Mouse (Mus musculus): ENCODE measurements at regions not wholly inside any gene's neighbourhood (a gene's known extent, or its start where the extent isn't known, plus 50 kb on each side); places are given as distances from the start of the nearest gene placed in this dataset.

GRCm38 (mm10) chr12:14088960-14089359 is 62.9 kb downstream of the Fam84a start:
- DNase-seq: no peak

GRCm38 (mm10) chr12:14082771-14083170 is 69.1 kb downstream of the Fam84a start:
- DNase-seq: no peak

GRCm38 (mm10) chr12:14079892-14080291 is 72.0 kb downstream of the Fam84a start:
- no peak for DNase-seq

DNA sequence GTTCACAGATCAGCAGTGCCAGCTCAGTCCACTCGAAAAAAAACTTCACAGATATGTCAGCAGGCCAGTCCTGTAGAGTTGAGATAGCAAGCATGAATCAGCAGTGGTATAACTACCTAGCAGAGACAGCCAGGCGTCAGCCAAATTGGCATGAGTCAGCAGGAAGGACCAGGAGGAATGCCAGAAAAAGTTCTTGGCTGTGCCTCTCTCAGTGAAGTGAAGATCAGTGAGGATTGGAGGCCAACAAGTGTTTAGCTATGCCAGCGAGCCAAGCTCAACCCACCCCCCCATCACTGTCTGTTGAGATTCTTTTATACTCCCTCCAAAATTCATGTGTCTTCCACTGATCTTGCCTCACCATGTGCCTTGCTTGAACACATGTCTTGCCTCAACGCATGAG is 82.8 kb downstream of the Fam84a start:
- DNase-seq: peak; percentile 5

DNA sequence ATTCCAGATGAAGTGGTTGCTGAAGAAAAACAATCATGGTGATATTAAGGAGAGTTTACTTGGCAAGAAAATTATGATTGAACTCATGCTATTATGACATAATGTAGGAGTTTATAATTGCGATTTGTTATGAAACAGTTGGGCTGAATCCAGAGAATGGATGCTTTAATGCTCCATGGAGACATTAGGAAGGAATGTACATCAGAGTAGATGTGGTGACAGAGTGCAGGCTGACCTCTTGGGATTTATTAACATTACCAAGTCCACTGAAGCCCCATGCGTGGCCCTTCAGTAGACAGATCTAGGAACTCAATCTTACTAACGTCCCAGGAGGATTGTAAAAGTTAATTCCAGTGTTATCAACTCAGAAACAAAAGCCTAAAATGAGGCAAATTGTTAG is 86.5 kb downstream of the Fam84a start:
- no peak for DNase-seq

DNA sequence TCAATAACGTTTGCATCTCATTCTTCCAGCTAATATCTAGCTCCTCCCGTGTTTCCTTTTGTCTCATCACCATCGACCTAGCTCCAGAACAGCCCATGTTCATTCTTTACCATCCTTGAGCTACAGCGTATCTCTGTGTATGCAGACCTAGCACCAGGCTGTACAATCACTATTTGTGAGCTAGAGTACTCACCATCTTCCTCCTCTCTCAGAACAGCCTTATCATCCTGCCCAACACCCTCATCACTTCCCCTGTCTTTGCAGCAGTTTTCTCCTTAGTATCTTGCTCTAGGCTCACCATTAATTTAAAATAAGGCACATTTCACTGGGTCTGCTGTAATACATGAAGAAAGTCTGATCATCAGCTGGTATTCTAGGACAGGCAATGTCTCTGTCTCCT is 88.6 kb downstream of the Fam84a start:
- no peak for DNase-seq

GRCm38 (mm10) chr12:14056116-14056515 is 95.7 kb downstream of the Fam84a start:
- no peak for DNase-seq

- DNase-seq: no peak
Observed at GRCm38 (mm10) chr12:14032363-14032762, 119.5 kb downstream of the Fam84a start.

DNA sequence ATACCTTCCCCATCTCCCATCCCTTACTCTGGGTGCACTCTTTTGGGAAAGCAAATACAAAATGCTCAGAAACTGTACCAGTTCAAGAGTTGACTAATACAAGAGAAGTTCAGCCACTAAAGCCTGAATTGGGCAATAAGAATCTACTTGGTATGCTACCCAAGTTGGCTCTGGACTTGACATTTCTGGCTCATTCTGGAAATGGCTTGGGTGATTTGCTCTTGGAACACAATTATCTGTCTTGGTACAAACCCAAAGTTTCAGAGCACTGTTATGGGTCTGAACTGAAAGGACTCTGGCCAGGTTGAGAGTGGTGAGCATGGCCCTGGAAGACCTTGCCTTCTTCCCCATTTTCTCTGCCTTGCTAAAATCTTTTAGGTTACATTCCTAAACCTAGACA is 136.6 kb downstream of the Fam84a start:
- no peak for DNase-seq

- no peak for DNase-seq
Observed at GRCm38 (mm10) chr12:14005991-14006390, 145.9 kb downstream of the Fam84a start.

GRCm38 (mm10) chr12:14001672-14002071 is 150.2 kb downstream of the Fam84a start:
- no peak for DNase-seq

- DNase-seq: no peak
Observed at GRCm38 (mm10) chr12:13984396-13984776, 167.5 kb downstream of the Fam84a start.

DNA sequence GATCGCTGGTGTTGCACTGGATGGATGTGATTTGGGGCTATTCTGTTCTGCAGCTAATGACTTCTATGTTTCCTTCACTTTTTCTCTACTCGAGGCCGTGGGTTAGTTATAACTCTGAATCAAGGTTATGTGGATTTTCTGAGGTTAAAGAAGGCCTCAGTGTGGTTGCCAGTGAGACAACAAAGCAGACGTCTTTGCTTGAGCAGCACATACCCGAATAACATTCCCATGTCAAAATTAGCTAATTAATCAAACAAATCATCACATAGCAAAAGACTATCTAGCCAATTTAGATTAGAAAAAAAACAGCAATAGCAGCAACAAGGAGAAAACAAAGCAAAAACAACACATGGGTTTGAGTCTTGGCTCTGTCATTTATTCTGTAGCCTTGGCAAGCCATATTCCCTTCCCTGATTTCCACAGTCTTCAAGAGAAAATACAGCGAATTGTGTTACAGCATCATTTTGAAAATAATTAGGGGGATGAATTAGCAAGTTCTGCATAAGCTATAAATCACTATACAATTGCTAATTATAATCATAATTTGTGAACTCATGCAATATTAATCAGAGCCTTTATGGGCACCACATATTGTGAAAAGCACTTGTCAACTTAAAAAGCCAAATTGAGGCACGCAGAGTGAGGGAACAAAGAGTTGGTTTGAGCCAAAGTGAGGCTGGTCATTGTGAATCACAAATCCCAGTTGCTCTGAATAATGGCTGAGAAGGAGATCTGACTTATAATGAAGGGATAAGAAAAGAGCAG is 168.0 kb downstream of the Fam84a start:
- no peak for DNase-seq

DNA sequence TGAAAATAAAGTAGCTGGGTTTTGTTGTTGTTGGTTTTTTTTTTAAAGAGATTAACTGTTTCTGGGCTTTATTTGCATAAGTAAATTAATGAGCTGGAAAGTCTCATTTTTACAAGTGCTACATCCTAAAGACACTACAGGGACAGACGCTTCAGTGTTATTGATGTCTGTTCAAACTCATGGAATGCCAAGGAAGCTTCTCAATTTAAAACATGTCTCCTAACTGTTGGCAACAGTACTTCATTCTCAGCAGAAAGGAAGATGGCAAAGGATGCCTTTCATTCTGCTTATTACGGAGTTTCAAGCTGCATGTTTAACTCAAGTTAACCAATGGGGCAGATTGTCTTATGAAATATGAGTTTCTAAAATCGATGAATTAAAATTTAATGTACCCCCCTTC is 187.3 kb downstream of the Fam84a start:
- no peak for DNase-seq

- peak; percentile 5 for DNase-seq
Observed at GRCm38 (mm10) chr12:13939494-13939893, 212.4 kb downstream of the Fam84a start.

DNA sequence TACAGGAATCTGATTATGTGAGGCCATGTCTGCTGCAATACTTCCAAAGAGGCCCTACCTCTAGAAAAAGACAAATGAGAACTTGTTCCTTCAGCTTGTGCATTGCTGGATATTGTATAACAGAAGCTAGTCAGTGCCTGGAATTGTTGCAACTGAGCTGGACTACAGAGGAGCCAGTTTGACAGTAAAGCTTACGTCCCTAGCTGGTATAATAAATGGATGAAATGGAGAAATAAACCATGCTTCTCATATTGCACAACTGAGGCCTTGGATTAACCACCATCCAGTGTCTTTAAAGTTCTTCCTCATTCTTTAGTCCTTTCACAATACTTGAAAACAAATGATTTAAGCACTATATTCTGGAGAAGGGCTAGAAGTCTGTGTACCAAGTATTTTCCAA is 230.8 kb downstream of the Fam84a start:
- no peak for DNase-seq

DNA sequence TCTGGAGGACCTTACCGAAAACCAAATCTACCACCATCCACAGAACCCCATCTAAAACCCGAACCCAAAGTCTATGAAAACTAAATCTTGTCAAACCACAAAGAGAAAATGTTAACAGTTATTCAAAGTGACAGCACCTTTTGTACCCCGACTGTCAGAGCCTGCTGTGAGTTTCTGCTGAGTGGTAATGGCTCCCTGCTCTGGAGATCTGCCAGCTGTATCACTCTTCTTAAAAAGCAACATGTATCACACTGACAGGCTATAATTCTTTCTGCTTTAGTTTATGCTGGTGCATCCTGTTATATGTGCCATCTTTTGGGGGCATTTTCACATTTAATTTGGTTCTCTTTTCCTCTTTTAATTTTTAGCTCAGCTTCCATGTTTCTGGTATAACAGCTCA is 268.5 kb downstream of the Fam84a start:
- no peak for DNase-seq

DNA sequence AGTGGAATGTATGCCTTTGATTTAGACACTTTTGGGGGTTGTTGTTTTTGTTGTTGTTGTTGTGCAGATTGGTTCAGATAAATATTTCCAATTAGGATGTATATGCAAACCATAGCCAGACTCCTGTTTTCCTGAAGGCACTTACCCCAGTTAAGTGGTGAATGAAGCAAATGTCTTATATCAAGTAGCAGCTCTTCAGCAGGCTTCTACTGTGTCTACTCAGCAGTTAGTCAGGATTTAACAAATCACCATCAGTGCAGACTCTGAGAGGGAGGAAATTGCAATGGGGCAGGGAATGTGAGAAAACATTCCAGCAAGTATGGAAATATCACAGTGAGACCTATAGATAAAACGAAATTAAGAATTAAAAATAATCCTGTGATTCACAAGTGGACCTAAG is 282.7 kb downstream of the Fam84a start:
- DNase-seq: no peak

GRCm38 (mm10) chr12:13861226-13861625 is 290.6 kb downstream of the Fam84a start:
- peak; percentile 26 for DNase-seq

GRCm38 (mm10) chr12:13844532-13845485 is 307.0 kb downstream of the Fam84a start:
- peak; percentile 66 for DNase-seq

DNA sequence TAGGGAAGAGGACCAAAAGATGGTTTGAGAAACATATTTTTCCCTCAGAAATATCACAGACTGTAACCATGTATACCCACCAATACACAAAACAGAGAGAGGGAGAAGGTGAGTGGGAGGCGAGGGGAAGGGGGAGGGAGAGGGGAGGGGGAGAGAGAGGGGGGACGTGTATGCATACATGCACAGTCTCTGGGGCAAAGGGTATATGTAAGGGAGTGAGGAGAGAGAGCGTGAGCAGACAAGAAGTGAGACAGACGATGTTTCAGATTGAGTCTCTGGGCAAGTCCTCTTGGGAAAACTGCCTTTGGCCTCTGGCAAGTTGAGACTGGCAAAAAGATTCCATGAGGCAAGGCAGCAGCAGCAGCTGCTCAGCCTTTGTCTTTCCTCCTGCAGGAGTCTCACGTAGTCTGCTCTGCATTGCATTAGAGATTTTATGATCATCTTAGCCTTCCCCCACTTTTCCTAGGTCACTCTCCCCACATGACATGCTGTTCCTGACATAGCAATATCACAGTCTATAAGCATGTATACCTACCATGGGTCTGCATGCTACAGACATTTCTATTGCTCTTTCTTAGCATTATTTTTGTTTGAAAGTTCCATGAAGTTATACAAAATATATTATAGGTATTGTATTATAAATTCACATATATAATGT is 308.3 kb downstream of the Fam84a start:
- DNase-seq: no peak

- no peak for DNase-seq
Observed at GRCm38 (mm10) chr12:13841238-13841637, 310.6 kb downstream of the Fam84a start.

DNA sequence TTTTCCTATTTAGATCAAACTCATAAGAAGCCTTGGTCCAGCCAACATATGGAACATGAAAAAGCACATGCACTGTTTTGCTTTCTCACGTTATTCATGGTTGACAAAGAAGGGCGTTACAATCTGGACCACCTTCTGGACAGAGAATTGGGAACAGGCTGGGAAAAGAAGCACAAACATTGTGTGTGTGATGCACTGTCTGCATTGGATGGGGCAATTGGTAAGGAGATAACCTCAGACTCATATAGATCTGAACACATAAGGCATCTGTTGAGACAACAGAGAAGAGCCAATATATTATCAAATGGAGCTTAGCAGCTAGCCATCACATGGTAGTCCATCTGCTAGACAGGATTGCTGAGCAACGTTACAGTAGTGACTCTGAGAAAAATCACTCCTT is 317.1 kb downstream of the Fam84a start:
- no peak for DNase-seq

DNA sequence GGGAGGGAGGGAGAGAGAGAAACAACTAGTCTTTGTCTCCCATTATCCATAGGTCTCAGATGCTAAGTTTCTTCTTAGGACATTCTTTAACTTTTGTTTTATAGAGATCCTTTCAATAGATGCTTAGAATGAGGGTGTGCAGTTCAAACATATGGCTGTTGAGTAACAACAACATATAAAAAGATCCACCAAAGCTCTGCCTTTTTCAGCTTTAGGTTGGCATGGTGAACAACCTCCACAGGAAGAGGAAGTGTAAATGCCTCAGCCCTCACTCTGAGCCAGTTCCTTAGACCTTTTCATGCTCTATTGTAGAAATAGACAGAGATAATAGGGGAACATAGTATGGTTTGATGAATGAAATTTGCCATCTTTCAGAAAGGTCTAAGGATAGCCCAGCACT is 326.0 kb downstream of the Fam84a start:
- no peak for DNase-seq

Measured in right cerebral cortex, postnatal 14 days (tissue).